Mouse (Mus musculus): Measurements from ENCODE around the gene Rnf115. TPM values are rescaled to one million over a fixed set of nuclear protein-coding genes. Genes with fewer than 3 reads are reported as not detected.

Gene Rnf115
- polyA plus RNA-seq, 1 experiment from 2014 or later, result 74.8 TPM

- POLR2A ChIA-PET, result interaction anchor here (0.6 to 0.7 kb wide), 2 partner anchors 11 to 88 kb away, joined by 3 read pairs; no protein-coding TSS in a partner anchor
- in situ Hi-C loops (cut with MboI; ENCODE audit: low pct_unique_long_range_greater_than_20kb), result no loop called here
Observed at GRCm38 (mm10) chr3:96825261-96825660, 97.8 kb downstream of the Rnf115 start.

GRCm38 (mm10) chr3:96828308-96828864, 100.9 kb downstream of the Rnf115 start:
- no peaks in the 10 kb centered on the region for H3K27me3 ChIP-seq
- DNase-seq (ENCODE audit: low read depth, low spot score) (no peak), ATAC-seq (no peak)
- in situ Hi-C loops (cut with MboI; ENCODE audit: low pct_unique_long_range_greater_than_20kb), result no loop called here
- ChIA-PET CTCF (interaction anchor here (1.0 kb wide), 2 partner anchors 8 to 46 kb away, joined by 3 read pairs; no protein-coding TSS in a partner anchor), POLR2A (no interaction called here)
- TF ChIP-seq CTCF (IDR thresholded peaks at IDR 0.05), result no peak

More at GRCm38 (mm10) chr3:96825261-96825660, 97.8 kb downstream of the Rnf115 start:
- no peaks in the 10 kb centered on the region for H3K27me3 ChIP-seq
- CTCF ChIA-PET, result interaction anchor here (1.9 kb wide), 1 partner anchor 11 kb away, joined by 6 read pairs; no protein-coding TSS in a partner anchor
- TF ChIP-seq CTCF (IDR thresholded peaks at IDR 0.05), result no peak
- DNase-seq (ENCODE audit: low read depth, low spot score) (no peak), ATAC-seq (no peak)

GRCm38 (mm10) chr3:96828984-96829383, 101.5 kb downstream of the Rnf115 start, which contains the start of the genes Pdzk1 and Cd160:
Pdzk1 (plus strand) TSS chr3:96829284.
Cd160 (minus strand) TSS chr3:96829351.
- H3K27me3 ChIP-seq, result no peaks in the 10 kb centered on the region
- ChIA-PET CTCF (interaction anchor here (1.0 kb wide), 2 partner anchors 9 to 46 kb away, joined by 3 read pairs; no protein-coding TSS in a partner anchor), POLR2A (interaction anchor here (0.6 kb wide), 1 partner anchor 45 kb away, joined by 3 read pairs; no protein-coding TSS in a partner anchor)
- TF ChIP-seq CTCF (IDR thresholded peaks at IDR 0.05), result no peak
- DNase-seq (ENCODE audit: low read depth, low spot score) (no peak), ATAC-seq (no peak)
- in situ Hi-C loops (cut with MboI; ENCODE audit: low pct_unique_long_range_greater_than_20kb), result no loop called here

- DNase-seq (ENCODE audit: low read depth, low spot score) (no peak), ATAC-seq (no peak)
- in situ Hi-C loops (cut with MboI; ENCODE audit: low pct_unique_long_range_greater_than_20kb), result no loop called here
- no peak for TF ChIP-seq CTCF (IDR thresholded peaks at IDR 0.05)
- no peaks in the 10 kb centered on the region for H3K27me3 ChIP-seq
- CTCF ChIA-PET, result no interaction called here
- POLR2A ChIA-PET, result no interaction called here
Observed at GRCm38 (mm10) chr3:96829856-96830255, 102.4 kb downstream of the Rnf115 start.

GRCm38 (mm10) chr3:96832930-96833329, 105.5 kb downstream of the Rnf115 start:
- in situ Hi-C loops (cut with MboI; ENCODE audit: low pct_unique_long_range_greater_than_20kb), result no loop called here
- POLR2A ChIA-PET, result no interaction called here

GRCm38 (mm10) chr3:96834587-96835348, 107.3 kb downstream of the Rnf115 start:
- POLR2A ChIA-PET, result no interaction called here
- H3K27me3 ChIP-seq, result no peaks in the 10 kb centered on the region
- in situ Hi-C loops (cut with MboI; ENCODE audit: low pct_unique_long_range_greater_than_20kb), result no loop called here
- DNase-seq (ENCODE audit: low read depth, low spot score) (no peak), ATAC-seq (no peak)
- TF ChIP-seq CTCF (IDR thresholded peaks at IDR 0.05), result no peak
- CTCF ChIA-PET, result interaction anchor here (1.2 kb wide), 1 partner anchor 47 kb away, joined by 3 read pairs; no protein-coding TSS in a partner anchor

More at GRCm38 (mm10) chr3:96832930-96833329, 105.5 kb downstream of the Rnf115 start:
- DNase-seq (ENCODE audit: low read depth, low spot score), result no peak
- no peak for TF ChIP-seq CTCF (IDR thresholded peaks at IDR 0.05)
- CTCF ChIA-PET, result no interaction called here
- no peaks in the 10 kb centered on the region for H3K27me3 ChIP-seq
- ATAC-seq, result no peak

- in situ Hi-C loops (cut with MboI; ENCODE audit: low pct_unique_long_range_greater_than_20kb), result no loop called here
- H3K27me3 ChIP-seq, result no peaks in the 10 kb centered on the region
- ATAC-seq (no peak), DNase-seq (ENCODE audit: low read depth, low spot score) (no peak)
- no peak for TF ChIP-seq CTCF (IDR thresholded peaks at IDR 0.05)
- POLR2A ChIA-PET, result no interaction called here
- CTCF ChIA-PET, result interaction anchor here (1.6 kb wide), 1 partner anchor 11 kb away, joined by 6 read pairs; no protein-coding TSS in a partner anchor
Observed at GRCm38 (mm10) chr3:96836414-96836813, 109.0 kb downstream of the Rnf115 start.

GRCm38 (mm10) chr3:96838996-96839645, 111.7 kb downstream of the Rnf115 start:
- ATAC-seq, result peak; percentile 84
- ChIA-PET CTCF (interaction anchor here (1.0 to 1.3 kb wide), 3 partner anchors 12 to 29 kb away, joined by 3 to 4 read pairs (median 3); no protein-coding TSS in a partner anchor), POLR2A (no interaction called here)
- TF ChIP-seq CTCF (IDR thresholded peaks at IDR 0.05), result no peak
- in situ Hi-C loops (cut with MboI; ENCODE audit: low pct_unique_long_range_greater_than_20kb), result no loop called here
- no peaks in the 10 kb centered on the region for H3K27me3 ChIP-seq
- peak; percentile 51 for DNase-seq (ENCODE audit: low read depth, low spot score)

Other genes starting within 250 kb of the Rnf115 start
- gene Hfe2, start 202.5 kb upstream of the Rnf115 start, polyA plus RNA-seq (2021), result not detected
- gene Txnip, start 169.7 kb upstream of the Rnf115 start, polyA plus RNA-seq (2021), result 338 TPM
- gene Gm16253, start 150.7 kb upstream of the Rnf115 start, polyA plus RNA-seq (2021), result 1.9 TPM
- gene Polr3gl, start 133.5 kb upstream of the Rnf115 start, polyA plus RNA-seq (2021), result 33.6 TPM
- gene Ankrd34a, start 131.0 kb upstream of the Rnf115 start, polyA plus RNA-seq (2021), result 0.62 TPM
- gene Lix1l, start 126.5 kb upstream of the Rnf115 start, polyA plus RNA-seq (2021), result 116 TPM
- gene Rbm8a, start 97.7 kb upstream of the Rnf115 start, polyA plus RNA-seq (2021), result 104 TPM
- 84.6 TPM for gene Pex11b, start 92.3 kb upstream of the Rnf115 start, polyA plus RNA-seq (2021)
- 0.10 TPM for gene Gm42957, start 92.2 kb upstream of the Rnf115 start, polyA plus RNA-seq (2021)
- 2.2 TPM for gene Itga10, start 82.1 kb upstream of the Rnf115 start, polyA plus RNA-seq (2021)
- gene Ankrd35, start 57.5 kb upstream of the Rnf115 start, polyA plus RNA-seq (2021), result 0.09 TPM
- 54.0 TPM for gene Pias3, start 31.3 kb upstream of the Rnf115 start, polyA plus RNA-seq (2021)
- gene Nudt17, start 19.1 kb upstream of the Rnf115 start, polyA plus RNA-seq (2021), result 3.9 TPM
- gene Polr3c, start within 50 bp of the Rnf115 start, polyA plus RNA-seq (2021), result 62.5 TPM
- gene Pdzk1, start 101.6 kb downstream of the Rnf115 start, polyA plus RNA-seq (2021), result 0.24 TPM
- 0.19 TPM for gene Cd160, start 101.7 kb downstream of the Rnf115 start, polyA plus RNA-seq (2021)
- gene Gja5, start 177.0 kb downstream of the Rnf115 start, polyA plus RNA-seq (2021), result 0.13 TPM
- gene Gpr89, start 177.7 kb downstream of the Rnf115 start, polyA plus RNA-seq (2021), result 45.2 TPM
- gene Gja8, start 198.4 kb downstream of the Rnf115 start, polyA plus RNA-seq (2021), result 0.01 TPM